Mouse (Mus musculus) MEL (cell line): Measurements from ENCODE around the gene Ctnnbip1.

Experiments used
- CTCF ChIP-seq, 3 experiments: IDR thresholded peaks in 2 of 3; conservative IDR thresholded peaks in 1 of 3; 2 replicates each; pipeline ENCODE4 v1.5.1; 2011 to 2012; ENCODE audit warnings: low read length in 3 of 3, low read depth in 2 of 3, mild to moderate bottlenecking in 2 of 3, improper control_type of control experiment in 1 of 3, inconsistent platforms in 1 of 3, mixed read lengths in 1 of 3, moderate library complexity in 1 of 3; ENCODE audit not compliant: control insufficient read depth in 1 of 3, insufficient read depth in 1 of 3, poor library complexity in 1 of 3, severe bottlenecking in 1 of 3
- GABPA ChIP-seq: IDR thresholded peaks from 2 replicates; pipeline ENCODE4 v1.6.1; 2012; ENCODE audit warnings: low read depth, mild to moderate bottlenecking, inconsistent platforms, low read length, improper control_type of control experiment, moderate library complexity
- HCFC1 ChIP-seq: IDR thresholded peaks from 2 replicates; pipeline ENCODE4 v1.6.1; 2012; ENCODE audit warnings: low read depth, mild to moderate bottlenecking, inconsistent platforms, low read length, improper control_type of control experiment, moderate library complexity
- JUND ChIP-seq: IDR thresholded peaks from 2 replicates; pipeline ENCODE4 v1.6.1; 2011; ENCODE audit warnings: low read depth, mild to moderate bottlenecking, improper control_type of control experiment, low read length
- KAT2A ChIP-seq: conservative IDR thresholded peaks from 2 replicates; pipeline ENCODE4 v1.6.1; 2012; ENCODE audit warnings: low read depth, low read length, improper control_type of control experiment, inconsistent platforms
- MAX ChIP-seq: IDR thresholded peaks from 2 replicates; pipeline ENCODE4 v1.6.1; 2011; ENCODE audit warnings: low read length, improper control_type of control experiment
- MYB ChIP-seq: IDR thresholded peaks from 2 replicates; pipeline ENCODE4 v1.6.1; 2011; ENCODE audit warnings: mild to moderate bottlenecking, low read depth, low read length, improper control_type of control experiment
- NELFE ChIP-seq: IDR thresholded peaks from 2 replicates; pipeline ENCODE4 v1.6.1; 2011; ENCODE audit warnings: low read depth, low read length, improper control_type of control experiment
- POLR2A ChIP-seq, 2 experiments: IDR thresholded peaks; 2 replicates each; pipeline ENCODE4 v1.6.1; 2011 to 2012; ENCODE audit warnings: low read length in 2 of 2, mild to moderate bottlenecking in 2 of 2, control low read depth in 1 of 2, improper control_type of control experiment in 1 of 2, low read depth in 1 of 2, moderate library complexity in 1 of 2; ENCODE audit not compliant: control insufficient read depth in 1 of 2, insufficient read depth in 1 of 2, poor library complexity in 1 of 2
- RCOR1 ChIP-seq: IDR thresholded peaks from 2 replicates; pipeline ENCODE4 v1.6.1; 2012; ENCODE audit warnings: low read depth, mild to moderate bottlenecking, inconsistent platforms, low read length, improper control_type of control experiment
- SIN3A ChIP-seq: IDR thresholded peaks from 2 replicates; pipeline ENCODE4 v1.6.1; 2012; ENCODE audit warnings: low read length, improper control_type of control experiment, inconsistent platforms
- UBTF ChIP-seq: IDR thresholded peaks from 2 replicates; pipeline ENCODE4 v1.6.1; 2012; ENCODE audit warnings: low read depth, mild to moderate bottlenecking, inconsistent platforms, low read length, improper control_type of control experiment, moderate library complexity, borderline replicate concordance; ENCODE audit not compliant: insufficient read depth
- ZKSCAN1 ChIP-seq: IDR thresholded peaks from 2 replicates; pipeline ENCODE4 v1.6.1; 2012; ENCODE audit warnings: low read depth, mild to moderate bottlenecking, inconsistent platforms, low read length, improper control_type of control experiment, moderate library complexity

DNA sequence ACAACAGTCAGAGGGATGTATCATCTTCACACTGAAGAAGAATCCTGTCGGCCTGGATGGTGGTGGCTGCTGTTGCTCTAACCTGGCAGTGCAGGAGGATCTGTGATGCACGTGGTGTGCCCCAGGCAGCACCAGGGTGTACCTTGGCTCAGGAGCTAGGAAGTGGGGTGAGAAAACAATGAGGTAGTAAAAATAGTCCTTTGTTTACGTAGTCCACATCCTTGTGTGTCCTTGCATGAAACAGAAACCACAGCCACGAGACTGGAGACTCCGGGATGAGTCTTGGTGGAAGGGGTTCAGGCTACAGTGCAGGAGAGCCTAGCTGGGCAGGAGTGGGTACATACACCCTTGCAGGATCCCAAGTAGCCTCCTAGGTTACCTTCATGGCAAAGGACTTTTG lies 53.2 kb downstream of the Ctnnbip1 start:
- no peak for TF ChIP-seq KAT2A
- TF ChIP-seq SIN3A: no peak
- TF ChIP-seq MYB: no peak
- no peak for TF ChIP-seq CTCF (IDR thresholded peaks at IDR 0.05 in 2 of 3, conservative IDR thresholded peaks at IDR 0.05 in 1 of 3; ENCODE audit: control insufficient read depth in 1 of 3, insufficient read depth in 1 of 3, low read depth in 2 of 3, low read length in 3 of 3, poor library complexity in 1 of 3, severe bottlenecking in 1 of 3)
- no peak for TF ChIP-seq GABPA
- TF ChIP-seq JUND: no peak
- no peak for TF ChIP-seq NELFE
- no peak for TF ChIP-seq UBTF
- TF ChIP-seq HCFC1: no peak
- TF ChIP-seq POLR2A (IDR thresholded peaks at IDR 0.05; ENCODE audit: control insufficient read depth in 1 of 2, insufficient read depth in 1 of 2, low read depth in 1 of 2, low read length in 2 of 2, poor library complexity in 1 of 2): no peak
- no peak for TF ChIP-seq MAX
- TF ChIP-seq RCOR1: no peak
- no peak for TF ChIP-seq ZKSCAN1
